Mouse (Mus musculus) c-Kit-positive CD71-negative TER-119-negative erythroid progenitor cells, embryonic 14.5 days (primary cell): ENCODE measurements around the gene Med4.

Source experiments
- DNase-seq: peaks from one replicate; pipeline ENCODE4 v3.0.0-alpha.2; 2013; ENCODE audit warnings: low read depth

The Med4 gene

DNA sequence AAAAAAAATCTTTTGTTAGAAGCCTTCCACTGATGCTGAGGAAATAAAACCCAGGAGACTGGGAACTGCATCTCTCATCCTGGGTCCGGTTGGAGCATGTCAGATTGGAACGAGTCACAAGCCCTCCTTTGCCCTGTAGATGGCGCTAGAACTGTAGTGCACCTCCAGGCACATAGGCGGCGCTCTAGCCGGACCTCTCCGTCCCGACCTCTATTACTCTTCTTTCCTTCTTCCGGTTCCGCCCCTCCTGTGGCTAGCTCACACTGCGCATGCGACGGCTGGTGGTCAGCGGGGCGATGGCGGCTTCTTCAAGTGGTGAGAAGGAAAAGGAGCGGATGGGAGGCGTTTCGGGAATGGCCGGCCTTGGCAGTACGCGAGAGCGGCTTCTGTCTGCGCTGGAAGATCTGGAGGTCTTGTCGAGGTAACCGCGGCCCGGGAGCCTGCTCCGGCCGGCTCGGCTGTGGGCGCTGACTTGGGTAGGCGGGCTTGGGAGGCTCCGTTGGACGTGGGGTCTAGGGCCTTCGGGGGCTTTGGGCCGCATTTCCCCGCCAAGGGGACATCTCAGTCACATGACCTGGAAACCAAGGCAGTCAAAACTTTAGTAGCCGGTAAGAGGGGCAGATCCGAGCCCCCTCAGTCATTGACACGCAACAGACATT, at the start of gene Med4:
Gene Med4, plus strand, starts transcription at position 261 of the 659 bp plus-strand sequence.
- DNase-seq, result peak; percentile 92

DNA sequence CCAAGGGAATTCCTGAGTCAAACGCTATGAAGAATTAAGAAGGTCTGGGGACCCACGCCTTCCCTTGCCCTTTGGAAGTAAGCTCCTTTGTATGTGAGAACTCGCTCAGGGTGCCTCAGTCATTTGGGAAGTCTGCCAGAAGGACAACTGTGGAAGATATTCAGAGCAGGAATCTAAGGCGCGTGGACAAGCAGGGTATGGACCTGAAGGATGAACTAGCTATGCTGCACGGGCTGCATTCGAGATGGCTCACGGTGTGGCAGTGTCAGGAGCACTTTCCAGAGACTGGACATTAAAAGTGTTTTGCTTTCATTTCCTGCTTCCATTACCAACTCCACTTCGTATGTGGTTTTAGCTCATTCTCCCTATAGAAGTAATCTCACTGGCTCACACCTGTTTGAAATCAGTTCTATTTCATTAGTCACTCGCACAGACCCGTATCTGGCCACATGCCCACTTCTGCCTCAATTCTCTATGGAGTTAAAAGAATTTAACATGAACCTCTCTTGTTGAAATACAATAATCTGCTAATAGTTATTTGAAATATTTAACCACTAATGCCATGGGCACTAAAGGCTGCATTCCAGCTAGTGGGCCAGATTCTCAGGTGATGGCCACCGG, 49.2 kb upstream of the Med4 start:
- no peak for DNase-seq

DNA sequence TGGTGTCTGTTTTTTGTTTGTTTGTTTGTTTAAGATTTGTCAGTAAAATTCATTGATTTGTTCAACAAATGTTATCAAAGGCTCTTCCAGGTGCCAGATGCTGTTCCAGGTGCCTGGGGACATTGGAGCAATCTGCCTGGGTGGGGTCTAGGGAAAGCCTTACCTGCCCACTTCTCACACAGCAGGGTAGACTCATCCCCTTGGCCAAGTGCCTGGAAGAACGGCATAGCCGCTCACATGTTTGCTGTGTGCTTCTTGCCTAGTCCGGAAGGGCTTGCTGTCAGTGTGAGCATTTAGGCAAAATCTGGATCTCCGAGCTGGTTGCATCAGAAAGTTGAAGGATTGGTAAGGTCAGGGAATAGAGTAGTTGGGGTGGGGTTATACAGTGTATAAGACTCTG, 47.6 kb upstream of the Med4 start:
- no peak for DNase-seq

DNA sequence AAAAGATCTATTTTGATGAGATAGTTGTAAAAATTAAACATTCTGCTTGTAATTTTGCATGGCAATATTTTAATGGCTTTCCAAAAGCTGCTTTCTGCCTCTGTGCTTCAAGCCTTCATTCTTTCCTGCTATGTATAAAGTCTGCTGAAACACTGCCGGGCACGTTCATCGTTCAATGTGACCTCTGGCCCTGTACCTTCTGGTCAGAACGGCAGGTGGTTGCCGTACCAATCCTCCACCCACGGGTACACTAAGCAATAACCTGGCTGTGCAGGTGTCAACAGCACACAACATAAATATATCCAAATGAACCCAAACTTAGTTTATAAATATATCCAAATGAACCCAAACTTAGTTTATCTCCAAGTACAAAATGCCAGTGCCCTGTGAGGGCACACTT, 42.1 kb upstream of the Med4 start:
- no peak for DNase-seq

DNA sequence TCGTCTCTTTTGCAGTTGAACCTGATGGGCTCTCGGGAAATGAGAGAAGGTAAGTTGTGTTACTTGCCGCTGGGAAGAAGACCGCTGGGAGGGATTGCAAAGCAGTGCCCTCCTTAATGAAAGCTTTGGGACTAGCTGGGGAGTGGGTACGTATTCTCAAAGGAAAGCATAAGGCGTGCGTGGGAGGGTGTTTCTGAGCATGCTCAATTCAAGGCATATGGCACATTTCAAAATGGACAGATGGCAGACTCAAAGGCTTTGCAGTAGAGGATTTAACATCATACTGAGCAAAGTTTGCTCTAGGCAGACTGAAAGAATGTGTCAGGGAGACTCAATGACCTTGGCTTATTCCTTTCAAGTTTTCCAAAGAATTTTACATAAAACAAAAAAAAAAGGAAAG, 40.3 kb upstream of the Med4 start:
- DNase-seq, result no peak

DNA sequence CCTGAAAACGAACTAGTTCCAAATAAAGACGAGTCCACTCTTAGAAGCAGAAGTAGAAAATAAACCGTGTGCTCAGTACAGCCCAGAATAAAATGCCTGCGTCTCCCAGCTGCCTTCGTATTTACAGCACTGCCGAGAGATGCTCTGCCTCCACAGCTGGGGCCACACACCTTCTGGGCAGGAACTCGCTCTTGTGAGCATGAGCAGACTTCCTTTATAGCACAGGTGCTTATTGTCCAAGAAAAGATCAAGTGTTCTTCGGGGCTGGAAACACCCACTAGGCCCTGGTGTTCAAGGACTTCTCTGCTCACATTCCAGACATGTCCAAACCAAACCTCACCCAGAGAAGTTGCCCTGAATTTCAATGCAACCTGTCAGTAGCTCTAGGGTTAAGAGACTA, 39.2 kb upstream of the Med4 start:
- DNase-seq, result no peak

DNA sequence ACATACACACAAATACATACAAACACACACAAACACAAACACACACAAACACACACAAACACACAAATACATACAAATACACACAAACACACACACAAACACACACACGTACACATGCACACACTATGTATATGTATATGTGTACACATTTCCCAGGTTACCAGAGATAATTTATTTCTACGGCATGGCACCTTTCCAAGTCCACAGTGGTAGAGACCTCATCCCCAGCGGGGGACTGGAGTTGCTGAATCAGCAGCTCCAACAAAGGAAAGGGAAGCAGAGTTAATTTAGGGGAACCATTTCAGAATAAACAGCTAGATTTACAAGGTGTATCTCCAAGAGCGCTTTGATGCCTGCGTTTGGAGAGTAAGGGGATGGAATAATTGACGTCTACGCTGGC, 37.6 kb upstream of the Med4 start:
- no peak for DNase-seq

DNA sequence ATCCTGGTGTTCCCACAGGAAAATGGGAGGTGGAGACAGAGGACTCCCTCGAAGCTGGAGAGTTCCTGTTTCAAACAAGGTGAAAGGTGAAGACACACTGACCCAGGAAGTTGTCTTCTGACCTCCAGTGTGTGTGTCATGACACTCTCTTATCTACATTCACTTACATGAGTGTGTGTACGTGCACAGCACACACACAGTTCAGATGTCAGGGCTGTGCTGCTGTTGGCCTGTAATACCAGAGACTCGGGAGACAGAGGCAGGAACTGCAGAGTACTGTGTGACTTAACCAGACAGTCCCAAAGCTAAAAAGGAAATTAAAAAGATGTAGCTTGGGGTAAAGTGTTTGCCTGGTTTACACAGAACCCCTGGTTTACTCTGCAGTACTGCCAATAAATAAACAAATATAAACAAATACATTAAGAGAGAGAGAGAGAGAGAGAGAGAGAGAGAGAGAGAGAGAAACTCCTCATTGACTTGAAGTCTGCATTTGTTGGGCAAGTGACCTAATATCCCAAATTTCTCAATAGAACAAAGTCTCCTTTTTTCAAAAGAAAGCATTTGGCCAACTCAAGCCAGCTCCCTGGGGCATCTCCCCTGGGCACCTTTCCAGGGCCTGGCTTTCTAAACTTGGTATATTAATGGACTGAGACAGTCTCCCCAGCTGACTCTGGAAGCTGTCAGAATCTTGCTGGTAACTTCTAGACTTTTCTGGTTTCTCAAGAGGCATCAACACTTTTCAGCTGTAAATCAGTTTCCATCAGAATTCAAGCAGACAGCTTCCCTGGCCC, 36.0 kb upstream of the Med4 start:
- DNase-seq, result no peak

DNA sequence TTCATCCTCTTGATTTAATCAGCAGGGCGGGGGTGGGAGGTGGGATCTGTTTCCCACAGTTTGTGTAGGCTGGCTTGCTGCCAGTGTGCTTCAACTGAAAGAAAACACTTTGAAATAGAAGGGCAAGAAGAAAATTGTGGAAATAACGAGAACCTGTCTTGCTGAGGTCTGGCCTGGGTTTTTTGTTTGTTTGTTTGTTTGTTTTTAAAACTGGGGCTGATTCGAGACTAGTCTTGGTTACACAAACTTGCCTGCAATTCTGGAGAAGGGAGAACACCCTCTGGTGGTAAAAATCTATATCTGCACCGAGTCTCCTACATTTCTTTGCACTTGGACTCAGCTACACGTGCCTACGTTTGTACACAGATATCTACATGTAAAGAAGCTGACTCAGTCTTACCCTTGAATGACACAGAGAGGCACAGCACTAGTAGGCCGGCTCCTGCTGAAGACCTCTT, 35.2 kb upstream of the Med4 start:
- peak; percentile 23 for DNase-seq

DNA sequence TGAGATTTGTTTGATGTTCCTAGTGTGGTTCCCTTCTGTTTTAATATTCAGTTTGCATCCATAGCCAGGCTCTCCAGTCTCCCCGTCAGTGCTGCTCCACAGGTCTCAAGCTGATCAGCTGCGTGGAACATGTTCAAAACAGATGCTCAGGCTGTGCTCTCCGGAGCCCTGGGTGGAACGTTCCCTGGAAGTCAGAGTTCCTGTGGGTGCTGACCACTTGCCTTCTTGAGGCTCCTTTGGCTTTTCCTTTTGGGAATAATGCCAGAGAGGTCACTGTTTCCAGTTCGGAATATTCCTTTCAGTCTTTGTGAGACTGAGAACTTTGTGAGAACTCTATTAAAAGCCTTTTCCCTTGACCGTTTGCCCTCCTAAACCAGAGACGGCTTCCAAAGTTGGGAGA, 34.3 kb upstream of the Med4 start:
- no peak for DNase-seq

DNA sequence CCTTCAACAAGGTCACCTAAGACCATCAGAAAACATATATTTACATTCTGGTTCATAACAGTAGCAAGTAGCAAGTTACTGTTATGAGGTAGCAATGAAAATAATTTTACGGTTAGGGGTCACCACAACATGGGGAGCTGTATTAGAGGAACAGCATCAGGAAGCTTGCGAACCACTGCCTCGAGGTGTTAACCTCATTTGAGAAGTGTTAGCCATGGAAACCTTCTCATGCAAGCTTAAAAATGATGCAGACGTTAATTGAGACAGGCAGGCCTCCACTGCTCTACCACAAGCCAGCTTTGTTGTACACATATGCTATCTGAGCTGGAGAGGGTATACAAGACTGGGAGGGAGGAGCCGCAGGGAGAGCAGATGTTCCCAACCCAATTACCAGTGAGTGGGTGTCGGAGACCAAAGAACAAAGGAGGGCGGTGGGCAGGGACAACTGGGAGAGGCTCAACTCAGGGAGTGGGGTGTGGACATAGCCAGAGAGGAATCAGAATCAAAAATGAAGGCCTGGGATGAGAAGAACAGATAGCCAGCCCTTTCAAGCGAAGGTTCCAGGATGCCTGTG, 33.4 kb upstream of the Med4 start:
- no peak for DNase-seq

DNA sequence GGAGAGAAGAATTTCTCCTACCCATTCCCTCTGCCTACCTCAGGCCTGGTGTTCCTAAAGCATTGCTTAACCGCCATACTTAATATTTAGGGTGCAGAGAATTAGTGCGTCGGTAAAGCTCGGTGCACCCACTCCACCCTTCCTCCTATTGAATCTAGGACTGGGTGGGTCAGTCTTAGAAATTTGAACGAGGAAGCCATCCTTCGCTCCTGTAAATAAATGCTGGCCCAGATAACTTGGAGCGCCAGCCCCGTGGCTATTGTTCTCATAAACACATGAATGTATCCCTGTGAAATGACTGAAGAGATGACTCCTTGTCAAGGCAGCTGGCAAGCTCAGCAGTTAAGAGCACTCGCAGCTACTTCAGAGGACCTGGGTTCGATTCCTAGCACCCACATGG, 32.7 kb upstream of the Med4 start:
- DNase-seq, result no peak

DNA sequence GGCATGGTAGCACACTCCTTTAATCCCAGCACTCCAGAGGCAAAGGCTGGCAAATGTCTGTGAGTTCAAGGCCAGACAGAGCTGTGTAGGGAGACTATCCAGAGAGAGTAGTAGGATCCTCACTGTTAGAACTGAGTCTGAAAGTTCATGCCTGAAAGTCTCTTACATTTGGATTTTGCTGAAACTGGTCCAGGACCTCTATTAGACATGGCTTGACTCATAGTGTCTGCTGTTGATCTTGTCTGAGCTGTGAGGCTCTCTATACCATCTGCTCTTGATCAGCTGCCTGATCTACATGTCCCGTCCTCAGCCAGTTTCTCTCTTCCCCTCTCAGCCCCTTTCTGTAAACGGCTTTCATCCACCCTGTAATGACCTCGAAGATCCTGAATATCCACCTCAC, 31.5 kb upstream of the Med4 start:
- no peak for DNase-seq

DNA sequence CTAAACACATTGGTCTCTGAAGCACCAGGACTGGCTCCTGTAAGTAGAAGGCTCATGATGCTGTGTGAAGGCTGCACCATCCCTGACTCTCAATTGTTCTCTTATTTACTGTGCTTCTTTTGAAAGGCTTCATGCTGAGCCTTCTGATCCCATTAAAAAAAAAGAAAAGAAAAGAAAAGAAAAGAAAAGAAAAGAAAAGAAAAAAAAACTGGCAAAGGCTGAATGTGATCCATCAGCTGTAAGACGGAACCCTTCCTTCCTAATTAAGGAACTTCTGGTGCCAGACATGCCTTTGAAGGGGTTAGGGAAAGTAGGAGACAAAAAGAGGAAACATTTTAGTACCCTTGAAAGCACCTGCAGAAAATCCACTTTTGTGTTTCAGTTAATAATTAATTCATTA, 30.1 kb upstream of the Med4 start:
- DNase-seq, result no peak

DNA sequence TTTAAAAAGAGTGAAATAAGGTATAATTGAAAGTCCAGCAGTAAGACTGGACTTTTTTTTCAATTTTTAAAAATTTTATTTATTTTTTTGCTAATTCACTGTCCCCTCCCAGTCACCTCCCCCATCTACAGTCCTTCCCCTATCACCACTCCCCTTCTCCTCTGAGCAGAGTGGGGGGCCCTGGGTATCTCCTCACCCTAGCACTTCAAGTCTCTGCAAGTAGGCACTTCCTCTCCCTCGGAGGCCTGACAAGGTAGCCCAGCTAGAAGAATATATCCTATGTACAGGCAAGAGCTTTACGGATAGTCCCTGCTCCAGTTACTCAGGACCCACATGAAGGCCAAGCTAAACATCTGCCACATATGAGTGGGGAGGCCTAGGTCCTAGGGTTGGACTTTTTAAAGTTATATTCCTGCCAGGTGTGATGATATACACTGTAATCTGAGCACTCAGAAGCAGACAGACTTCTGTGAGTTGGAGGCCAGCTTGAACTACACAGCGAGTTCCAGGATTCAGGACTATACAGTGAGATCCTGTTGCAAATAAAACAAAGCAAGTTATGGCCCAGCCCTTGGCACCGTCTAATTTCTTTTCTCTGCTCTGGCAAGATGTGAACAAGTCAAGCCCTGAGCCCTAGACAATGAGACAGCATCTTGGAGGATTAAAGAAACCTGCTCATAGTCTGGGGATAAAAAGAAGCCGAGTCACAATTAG, 26.2 kb upstream of the Med4 start:
- DNase-seq, result no peak

DNA sequence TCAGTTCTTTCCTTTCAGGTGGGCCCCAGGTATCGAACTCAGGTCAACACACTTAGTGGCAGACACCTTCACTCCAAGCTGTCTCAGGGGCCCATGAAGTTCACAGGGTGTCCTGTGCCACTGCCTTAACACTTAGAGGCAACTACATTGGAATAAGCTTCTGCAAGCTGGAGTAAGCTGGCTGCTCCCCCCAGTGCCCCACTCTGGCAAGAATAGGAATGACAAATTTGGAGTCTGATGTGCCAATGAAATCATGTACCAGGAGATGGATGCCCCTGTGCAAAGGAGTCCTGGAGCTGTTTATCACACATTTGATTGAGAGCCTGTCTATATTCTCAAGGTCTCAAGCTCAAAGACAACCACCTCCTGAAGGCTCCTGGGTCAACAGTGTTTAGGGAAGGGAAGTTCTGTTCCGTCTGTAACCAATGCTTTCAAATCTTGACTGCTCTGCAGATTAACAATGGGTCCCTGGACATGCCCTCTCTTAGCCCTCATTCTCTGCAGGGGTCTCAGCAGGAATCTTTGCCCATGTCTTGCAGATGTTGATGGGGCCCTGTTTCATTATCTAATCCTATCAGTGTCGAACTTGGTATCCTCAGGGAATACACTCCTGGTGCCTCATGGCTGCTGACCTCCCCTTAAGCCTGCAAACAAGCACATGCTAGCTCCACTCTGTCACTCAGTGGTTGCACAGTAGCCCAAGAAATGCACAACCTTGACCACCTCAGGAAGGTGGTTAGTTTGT, 25.3 kb upstream of the Med4 start:
- DNase-seq, result no peak

DNA sequence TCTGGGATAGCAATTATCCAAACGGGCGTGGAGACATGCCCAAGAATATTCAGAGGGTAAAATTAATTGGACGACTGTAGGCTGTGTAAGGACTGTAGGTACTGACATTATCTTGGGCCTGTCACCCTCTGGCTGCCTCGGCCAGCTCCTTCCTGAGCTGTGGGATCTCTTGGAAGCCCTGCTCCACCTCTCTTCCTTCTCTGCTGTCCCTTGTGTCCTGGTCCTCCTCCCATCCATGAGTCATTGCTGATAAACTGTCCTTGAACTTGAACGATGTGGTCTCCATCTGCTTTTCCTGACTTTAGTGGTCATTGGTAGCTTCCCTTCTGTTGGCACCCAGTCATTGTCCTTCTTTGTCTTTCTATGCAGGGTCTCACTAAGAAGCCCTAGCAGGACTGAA, 23.2 kb upstream of the Med4 start:
- DNase-seq, result no peak

DNA sequence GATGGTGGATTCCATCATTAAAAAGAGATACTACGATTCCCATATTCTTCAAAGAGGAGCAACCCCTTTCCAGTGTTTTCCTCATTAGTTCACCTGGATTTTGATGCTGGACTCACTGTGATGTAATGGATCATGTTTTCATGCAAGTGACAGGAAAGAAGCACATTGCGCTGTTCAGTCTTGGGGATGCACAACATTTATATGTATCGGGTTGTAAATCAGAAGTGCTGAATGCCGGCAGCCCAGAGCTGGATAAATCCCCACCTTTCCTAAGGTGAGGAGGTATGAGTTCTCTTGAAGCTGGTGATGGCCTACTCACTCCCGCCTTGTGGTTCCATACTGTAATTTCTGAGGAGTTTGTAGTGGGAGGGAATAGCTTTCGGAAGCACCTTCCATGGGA, 16.5 kb upstream of the Med4 start:
- DNase-seq, result no peak

DNA sequence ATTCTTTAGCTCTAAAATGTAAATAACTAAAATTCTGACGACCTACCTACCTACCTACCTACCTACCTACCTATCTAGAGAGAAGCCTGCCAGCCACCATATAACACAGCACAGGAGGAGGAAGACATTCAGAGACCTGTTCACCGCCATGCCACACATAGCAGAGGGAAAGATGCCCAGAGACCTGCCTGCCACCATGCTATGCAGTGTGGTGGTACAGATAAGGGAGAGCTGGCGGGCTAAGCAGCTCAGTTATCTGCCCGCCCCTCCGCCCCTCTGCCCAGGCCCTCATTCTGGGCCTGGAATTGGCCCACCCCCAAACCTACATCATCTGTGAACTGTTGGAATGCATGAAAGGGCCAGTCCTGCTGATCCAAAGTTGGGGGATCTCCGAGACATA, 15.7 kb upstream of the Med4 start:
- DNase-seq, result no peak

DNA sequence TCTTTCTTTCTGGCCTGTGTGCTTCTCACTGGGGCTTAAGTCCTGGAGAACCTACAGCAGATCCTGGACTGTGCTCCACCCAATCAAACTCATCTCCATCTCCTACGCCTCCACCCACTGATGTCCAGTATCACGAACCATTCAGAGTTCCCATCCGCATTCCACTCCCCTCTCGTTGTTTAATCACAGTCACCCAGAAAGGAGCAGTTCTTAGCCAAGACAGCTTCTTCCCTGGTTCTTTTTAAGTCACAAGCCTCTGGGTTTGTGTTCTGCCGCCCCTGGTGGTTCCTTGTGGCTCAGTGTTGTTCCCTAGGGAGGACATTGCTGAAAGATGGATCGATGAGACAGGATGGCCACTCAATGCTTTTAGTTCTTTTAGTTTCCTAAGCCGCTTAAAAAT, 14.1 kb upstream of the Med4 start:
- DNase-seq, result no peak

DNA sequence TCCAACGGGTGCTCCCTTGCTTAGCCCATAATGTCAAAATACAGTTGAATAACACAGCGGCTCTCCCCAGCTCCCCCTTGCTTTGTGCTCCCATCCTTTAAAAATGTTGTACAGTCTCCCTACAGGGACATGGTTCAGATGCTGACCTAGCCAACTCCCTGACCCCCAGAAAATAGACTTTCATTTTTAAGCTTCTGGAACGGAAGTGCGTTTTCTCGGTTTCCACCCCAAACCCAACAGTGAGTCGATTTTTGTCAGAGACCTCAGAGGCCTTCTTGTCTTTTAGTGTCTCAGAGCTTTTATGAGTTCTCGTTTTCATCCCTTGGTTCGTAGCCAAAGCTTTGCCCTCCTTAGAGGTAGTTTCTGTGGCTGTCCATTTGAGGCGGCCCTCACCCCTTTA, 8.5 kb upstream of the Med4 start:
- DNase-seq, result no peak

DNA sequence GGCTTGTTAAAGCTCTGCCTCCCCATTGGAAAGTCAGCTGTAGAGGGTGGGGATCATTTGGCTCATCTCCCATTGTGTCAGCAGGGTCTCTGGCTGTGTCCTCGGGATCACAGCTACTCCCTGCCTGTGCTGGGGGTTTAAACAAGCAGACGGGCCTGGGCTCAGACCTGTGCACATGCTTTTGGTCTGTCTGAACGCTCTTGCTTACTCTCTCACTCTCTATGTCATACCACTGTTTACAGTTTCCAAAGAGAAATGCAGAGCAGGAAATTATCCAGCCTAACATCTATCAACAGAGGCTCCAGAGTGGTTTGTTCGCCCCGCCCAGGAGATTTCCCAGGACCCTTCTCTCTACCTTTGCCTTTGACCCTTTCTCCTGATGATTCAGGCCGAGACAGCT, 8.1 kb upstream of the Med4 start:
- DNase-seq, result no peak
